Mouse (Mus musculus) frontal cortex, postnatal 36 days (tissue): ENCODE data around the gene Sucla2.
A peak's percentile ranks its signal among the peaks of the same experiment; 100 is the strongest.

Source experiments
- DNase-seq, 2 experiments: peaks; one replicate each; pipeline ENCODE4 v3.0.0; 2022; ENCODE audit warnings: low spot score in 2 of 2

The Sucla2 gene

DNA sequence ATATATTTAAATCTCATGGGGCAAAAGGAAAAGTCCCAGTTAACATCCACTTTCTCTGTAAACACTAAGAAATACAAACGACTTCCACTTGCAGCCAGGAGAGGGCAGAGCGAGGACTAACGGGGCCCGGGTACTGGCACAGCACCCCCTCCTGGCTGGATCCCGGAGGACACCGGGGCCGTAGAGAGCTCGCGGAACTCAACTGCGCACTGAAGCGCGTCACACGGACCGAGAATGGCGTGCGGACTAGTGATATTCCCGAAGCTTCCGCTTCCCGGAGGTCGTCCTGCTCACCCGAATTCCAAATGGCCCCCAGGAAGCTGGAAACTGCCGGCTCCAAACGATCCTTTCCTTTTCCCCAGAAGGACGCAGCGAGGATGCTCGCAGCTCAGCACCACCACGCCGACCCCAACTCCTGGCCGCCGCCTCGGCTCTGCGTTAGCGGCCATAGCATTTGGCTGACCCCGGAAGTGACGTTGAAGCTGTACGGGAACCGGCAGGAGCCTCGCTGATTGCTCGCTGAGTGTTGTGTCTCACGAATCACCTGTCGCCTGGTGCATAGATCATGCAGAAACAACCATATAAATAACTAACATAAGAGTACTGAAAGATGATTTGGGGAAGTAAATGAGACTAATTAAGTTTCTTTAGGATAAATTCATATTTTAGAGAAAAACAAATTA lies at the start of gene Sucla2:
TSS of gene Sucla2 (plus strand) at position 554 of the 683 bp plus-strand sequence.
- DNase-seq: peak; percentile 98

DNA sequence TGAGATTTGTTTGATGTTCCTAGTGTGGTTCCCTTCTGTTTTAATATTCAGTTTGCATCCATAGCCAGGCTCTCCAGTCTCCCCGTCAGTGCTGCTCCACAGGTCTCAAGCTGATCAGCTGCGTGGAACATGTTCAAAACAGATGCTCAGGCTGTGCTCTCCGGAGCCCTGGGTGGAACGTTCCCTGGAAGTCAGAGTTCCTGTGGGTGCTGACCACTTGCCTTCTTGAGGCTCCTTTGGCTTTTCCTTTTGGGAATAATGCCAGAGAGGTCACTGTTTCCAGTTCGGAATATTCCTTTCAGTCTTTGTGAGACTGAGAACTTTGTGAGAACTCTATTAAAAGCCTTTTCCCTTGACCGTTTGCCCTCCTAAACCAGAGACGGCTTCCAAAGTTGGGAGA lies 49.6 kb upstream of the Sucla2 start:
- DNase-seq: no peak

DNA sequence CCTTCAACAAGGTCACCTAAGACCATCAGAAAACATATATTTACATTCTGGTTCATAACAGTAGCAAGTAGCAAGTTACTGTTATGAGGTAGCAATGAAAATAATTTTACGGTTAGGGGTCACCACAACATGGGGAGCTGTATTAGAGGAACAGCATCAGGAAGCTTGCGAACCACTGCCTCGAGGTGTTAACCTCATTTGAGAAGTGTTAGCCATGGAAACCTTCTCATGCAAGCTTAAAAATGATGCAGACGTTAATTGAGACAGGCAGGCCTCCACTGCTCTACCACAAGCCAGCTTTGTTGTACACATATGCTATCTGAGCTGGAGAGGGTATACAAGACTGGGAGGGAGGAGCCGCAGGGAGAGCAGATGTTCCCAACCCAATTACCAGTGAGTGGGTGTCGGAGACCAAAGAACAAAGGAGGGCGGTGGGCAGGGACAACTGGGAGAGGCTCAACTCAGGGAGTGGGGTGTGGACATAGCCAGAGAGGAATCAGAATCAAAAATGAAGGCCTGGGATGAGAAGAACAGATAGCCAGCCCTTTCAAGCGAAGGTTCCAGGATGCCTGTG lies 48.7 kb upstream of the Sucla2 start:
- DNase-seq: no peak

DNA sequence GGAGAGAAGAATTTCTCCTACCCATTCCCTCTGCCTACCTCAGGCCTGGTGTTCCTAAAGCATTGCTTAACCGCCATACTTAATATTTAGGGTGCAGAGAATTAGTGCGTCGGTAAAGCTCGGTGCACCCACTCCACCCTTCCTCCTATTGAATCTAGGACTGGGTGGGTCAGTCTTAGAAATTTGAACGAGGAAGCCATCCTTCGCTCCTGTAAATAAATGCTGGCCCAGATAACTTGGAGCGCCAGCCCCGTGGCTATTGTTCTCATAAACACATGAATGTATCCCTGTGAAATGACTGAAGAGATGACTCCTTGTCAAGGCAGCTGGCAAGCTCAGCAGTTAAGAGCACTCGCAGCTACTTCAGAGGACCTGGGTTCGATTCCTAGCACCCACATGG lies 48.0 kb upstream of the Sucla2 start:
- DNase-seq: no peak

DNA sequence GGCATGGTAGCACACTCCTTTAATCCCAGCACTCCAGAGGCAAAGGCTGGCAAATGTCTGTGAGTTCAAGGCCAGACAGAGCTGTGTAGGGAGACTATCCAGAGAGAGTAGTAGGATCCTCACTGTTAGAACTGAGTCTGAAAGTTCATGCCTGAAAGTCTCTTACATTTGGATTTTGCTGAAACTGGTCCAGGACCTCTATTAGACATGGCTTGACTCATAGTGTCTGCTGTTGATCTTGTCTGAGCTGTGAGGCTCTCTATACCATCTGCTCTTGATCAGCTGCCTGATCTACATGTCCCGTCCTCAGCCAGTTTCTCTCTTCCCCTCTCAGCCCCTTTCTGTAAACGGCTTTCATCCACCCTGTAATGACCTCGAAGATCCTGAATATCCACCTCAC lies 46.8 kb upstream of the Sucla2 start:
- DNase-seq: no peak

DNA sequence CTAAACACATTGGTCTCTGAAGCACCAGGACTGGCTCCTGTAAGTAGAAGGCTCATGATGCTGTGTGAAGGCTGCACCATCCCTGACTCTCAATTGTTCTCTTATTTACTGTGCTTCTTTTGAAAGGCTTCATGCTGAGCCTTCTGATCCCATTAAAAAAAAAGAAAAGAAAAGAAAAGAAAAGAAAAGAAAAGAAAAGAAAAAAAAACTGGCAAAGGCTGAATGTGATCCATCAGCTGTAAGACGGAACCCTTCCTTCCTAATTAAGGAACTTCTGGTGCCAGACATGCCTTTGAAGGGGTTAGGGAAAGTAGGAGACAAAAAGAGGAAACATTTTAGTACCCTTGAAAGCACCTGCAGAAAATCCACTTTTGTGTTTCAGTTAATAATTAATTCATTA lies 45.3 kb upstream of the Sucla2 start:
- DNase-seq: no peak

DNA sequence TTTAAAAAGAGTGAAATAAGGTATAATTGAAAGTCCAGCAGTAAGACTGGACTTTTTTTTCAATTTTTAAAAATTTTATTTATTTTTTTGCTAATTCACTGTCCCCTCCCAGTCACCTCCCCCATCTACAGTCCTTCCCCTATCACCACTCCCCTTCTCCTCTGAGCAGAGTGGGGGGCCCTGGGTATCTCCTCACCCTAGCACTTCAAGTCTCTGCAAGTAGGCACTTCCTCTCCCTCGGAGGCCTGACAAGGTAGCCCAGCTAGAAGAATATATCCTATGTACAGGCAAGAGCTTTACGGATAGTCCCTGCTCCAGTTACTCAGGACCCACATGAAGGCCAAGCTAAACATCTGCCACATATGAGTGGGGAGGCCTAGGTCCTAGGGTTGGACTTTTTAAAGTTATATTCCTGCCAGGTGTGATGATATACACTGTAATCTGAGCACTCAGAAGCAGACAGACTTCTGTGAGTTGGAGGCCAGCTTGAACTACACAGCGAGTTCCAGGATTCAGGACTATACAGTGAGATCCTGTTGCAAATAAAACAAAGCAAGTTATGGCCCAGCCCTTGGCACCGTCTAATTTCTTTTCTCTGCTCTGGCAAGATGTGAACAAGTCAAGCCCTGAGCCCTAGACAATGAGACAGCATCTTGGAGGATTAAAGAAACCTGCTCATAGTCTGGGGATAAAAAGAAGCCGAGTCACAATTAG lies 41.4 kb upstream of the Sucla2 start:
- no peak for DNase-seq

DNA sequence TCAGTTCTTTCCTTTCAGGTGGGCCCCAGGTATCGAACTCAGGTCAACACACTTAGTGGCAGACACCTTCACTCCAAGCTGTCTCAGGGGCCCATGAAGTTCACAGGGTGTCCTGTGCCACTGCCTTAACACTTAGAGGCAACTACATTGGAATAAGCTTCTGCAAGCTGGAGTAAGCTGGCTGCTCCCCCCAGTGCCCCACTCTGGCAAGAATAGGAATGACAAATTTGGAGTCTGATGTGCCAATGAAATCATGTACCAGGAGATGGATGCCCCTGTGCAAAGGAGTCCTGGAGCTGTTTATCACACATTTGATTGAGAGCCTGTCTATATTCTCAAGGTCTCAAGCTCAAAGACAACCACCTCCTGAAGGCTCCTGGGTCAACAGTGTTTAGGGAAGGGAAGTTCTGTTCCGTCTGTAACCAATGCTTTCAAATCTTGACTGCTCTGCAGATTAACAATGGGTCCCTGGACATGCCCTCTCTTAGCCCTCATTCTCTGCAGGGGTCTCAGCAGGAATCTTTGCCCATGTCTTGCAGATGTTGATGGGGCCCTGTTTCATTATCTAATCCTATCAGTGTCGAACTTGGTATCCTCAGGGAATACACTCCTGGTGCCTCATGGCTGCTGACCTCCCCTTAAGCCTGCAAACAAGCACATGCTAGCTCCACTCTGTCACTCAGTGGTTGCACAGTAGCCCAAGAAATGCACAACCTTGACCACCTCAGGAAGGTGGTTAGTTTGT lies 40.6 kb upstream of the Sucla2 start:
- no peak for DNase-seq

DNA sequence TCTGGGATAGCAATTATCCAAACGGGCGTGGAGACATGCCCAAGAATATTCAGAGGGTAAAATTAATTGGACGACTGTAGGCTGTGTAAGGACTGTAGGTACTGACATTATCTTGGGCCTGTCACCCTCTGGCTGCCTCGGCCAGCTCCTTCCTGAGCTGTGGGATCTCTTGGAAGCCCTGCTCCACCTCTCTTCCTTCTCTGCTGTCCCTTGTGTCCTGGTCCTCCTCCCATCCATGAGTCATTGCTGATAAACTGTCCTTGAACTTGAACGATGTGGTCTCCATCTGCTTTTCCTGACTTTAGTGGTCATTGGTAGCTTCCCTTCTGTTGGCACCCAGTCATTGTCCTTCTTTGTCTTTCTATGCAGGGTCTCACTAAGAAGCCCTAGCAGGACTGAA lies 38.5 kb upstream of the Sucla2 start:
- no peak for DNase-seq

DNA sequence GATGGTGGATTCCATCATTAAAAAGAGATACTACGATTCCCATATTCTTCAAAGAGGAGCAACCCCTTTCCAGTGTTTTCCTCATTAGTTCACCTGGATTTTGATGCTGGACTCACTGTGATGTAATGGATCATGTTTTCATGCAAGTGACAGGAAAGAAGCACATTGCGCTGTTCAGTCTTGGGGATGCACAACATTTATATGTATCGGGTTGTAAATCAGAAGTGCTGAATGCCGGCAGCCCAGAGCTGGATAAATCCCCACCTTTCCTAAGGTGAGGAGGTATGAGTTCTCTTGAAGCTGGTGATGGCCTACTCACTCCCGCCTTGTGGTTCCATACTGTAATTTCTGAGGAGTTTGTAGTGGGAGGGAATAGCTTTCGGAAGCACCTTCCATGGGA lies 31.8 kb upstream of the Sucla2 start:
- DNase-seq: no peak

DNA sequence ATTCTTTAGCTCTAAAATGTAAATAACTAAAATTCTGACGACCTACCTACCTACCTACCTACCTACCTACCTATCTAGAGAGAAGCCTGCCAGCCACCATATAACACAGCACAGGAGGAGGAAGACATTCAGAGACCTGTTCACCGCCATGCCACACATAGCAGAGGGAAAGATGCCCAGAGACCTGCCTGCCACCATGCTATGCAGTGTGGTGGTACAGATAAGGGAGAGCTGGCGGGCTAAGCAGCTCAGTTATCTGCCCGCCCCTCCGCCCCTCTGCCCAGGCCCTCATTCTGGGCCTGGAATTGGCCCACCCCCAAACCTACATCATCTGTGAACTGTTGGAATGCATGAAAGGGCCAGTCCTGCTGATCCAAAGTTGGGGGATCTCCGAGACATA lies 31.0 kb upstream of the Sucla2 start:
- DNase-seq: no peak

DNA sequence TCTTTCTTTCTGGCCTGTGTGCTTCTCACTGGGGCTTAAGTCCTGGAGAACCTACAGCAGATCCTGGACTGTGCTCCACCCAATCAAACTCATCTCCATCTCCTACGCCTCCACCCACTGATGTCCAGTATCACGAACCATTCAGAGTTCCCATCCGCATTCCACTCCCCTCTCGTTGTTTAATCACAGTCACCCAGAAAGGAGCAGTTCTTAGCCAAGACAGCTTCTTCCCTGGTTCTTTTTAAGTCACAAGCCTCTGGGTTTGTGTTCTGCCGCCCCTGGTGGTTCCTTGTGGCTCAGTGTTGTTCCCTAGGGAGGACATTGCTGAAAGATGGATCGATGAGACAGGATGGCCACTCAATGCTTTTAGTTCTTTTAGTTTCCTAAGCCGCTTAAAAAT lies 29.4 kb upstream of the Sucla2 start:
- DNase-seq: no peak

DNA sequence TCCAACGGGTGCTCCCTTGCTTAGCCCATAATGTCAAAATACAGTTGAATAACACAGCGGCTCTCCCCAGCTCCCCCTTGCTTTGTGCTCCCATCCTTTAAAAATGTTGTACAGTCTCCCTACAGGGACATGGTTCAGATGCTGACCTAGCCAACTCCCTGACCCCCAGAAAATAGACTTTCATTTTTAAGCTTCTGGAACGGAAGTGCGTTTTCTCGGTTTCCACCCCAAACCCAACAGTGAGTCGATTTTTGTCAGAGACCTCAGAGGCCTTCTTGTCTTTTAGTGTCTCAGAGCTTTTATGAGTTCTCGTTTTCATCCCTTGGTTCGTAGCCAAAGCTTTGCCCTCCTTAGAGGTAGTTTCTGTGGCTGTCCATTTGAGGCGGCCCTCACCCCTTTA lies 23.8 kb upstream of the Sucla2 start:
- DNase-seq: no peak

DNA sequence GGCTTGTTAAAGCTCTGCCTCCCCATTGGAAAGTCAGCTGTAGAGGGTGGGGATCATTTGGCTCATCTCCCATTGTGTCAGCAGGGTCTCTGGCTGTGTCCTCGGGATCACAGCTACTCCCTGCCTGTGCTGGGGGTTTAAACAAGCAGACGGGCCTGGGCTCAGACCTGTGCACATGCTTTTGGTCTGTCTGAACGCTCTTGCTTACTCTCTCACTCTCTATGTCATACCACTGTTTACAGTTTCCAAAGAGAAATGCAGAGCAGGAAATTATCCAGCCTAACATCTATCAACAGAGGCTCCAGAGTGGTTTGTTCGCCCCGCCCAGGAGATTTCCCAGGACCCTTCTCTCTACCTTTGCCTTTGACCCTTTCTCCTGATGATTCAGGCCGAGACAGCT lies 23.4 kb upstream of the Sucla2 start:
- DNase-seq: no peak

DNA sequence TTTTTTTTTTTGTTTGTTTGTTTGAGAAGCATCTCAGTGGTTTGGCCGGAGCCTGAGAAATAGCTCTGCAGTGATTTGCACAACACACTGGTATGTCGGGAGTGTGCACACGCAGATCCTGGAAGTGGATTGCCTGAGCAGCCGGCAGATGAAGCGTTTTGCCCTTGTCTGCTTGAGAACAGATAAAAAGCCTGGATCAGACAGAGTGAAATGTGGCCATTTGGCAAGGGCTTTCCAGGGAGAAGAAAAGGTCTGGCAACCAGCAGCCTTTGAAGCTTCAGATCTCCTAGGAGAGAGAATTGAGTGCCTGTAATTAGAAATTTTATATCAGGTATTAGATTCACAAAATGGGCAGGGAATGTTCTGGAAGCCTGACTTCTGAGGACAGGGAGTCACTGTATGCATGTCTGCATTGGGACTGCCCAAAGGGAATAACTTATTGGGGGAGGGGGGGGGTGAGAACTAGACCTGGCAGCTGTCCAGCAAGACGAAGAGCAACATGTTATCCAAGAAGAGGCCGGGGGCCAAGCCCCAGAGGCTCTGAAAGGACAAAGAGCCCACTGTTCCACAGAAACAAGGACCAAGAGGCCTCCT lies 22.4 kb upstream of the Sucla2 start:
- peak; percentile 4 to 29 for DNase-seq

DNA sequence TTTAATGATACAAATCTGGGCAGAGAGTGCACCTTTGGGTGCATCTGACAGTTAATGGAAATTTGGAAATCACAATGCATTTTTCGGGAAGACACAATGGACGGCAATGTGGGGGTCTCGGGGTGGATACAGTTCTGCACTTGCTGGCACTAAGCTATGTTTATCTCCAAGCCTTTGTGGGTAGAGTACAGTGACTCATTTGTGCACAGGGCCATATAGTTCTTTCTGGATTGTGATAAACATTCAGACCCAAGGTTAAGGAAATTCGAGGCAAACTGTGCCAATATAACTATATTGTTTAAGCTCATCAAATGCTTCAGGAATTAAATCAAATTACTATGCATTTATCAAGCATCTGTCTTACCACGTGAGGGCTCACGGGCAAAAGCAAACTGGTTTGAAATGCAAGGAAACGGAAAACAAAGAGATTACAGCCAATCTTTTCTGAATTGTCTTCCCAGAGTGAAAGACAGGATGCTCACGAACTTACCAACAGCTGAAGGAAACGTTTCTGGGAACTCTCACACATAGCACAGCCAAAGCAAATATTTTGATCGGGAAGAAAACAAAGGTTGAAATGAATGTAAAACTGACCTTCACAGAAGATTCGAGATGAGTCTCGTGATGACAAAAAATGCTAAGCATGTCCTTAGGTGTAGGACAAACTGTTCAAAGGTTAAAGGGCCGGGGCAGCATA lies 21.7 kb upstream of the Sucla2 start:
- no peak for DNase-seq

DNA sequence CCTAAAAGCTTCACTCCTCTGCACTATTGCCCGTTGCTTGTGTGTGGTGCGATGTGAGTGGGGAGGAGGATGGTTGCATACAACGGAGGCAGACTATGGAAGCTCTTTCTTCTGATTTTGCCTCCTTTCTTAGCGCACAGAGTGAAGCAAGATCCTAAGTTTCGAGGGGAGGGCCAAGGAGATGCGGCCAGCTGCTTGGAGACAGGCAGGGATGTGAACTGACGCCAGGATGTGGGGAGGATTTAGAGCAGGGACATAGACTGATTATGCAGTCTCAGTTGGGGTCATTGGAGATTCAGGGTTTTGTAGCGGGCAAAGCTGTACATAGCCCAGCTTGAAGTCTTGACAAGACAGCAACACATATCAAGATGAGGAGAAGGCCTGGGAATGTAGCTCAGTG lies 18.8 kb upstream of the Sucla2 start:
- no peak for DNase-seq

DNA sequence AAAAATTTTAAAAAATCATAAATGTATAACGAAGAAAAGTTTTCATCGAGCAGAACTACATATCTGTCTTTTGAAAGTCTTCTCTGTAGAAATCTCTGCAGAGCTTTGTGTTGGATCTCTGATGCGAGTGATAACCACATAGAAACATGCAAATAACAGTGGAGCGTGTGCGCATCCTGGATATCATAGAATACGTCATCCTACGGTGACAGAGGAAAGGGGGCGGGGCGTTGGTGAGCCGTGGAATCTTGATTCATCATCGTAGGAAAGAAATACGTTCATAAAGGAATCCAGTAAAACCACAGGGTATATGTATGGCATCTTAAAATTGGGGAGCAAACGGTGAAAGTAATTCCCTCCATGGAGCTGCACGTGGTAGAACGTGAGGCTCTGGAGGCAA lies 17.9 kb upstream of the Sucla2 start:
- no peak for DNase-seq

DNA sequence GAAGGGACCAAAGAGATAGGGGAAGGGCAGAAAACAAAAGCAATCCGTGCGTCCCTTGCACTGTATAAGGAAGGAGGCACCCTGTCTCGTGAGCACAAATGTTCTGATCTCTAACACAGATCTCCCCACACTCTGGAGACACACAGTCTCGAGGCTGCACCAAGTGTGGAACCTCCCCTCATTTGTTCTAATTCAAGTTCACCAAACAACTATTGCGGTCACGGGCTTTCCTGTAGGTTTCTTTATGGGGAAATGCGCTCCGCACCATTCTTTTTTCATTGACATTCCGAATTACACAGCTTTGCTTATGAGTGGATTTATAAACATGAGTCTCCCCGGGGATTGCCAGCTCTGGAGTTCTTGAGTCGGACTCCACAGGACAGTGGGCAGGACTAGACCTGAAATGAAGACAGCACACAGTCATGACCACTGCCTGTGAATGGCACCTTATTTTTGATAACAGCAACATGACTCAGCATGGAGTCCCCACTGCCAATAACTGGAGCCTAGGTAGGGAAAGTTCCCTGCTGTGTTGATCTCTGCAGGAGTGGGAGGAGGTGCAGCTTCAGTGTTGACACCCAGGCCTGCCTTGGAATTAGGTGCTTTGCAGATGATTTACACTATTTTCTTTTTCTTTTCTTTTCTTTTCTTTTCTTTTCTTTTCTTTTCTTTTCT lies 17.3 kb upstream of the Sucla2 start:
- no peak for DNase-seq

DNA sequence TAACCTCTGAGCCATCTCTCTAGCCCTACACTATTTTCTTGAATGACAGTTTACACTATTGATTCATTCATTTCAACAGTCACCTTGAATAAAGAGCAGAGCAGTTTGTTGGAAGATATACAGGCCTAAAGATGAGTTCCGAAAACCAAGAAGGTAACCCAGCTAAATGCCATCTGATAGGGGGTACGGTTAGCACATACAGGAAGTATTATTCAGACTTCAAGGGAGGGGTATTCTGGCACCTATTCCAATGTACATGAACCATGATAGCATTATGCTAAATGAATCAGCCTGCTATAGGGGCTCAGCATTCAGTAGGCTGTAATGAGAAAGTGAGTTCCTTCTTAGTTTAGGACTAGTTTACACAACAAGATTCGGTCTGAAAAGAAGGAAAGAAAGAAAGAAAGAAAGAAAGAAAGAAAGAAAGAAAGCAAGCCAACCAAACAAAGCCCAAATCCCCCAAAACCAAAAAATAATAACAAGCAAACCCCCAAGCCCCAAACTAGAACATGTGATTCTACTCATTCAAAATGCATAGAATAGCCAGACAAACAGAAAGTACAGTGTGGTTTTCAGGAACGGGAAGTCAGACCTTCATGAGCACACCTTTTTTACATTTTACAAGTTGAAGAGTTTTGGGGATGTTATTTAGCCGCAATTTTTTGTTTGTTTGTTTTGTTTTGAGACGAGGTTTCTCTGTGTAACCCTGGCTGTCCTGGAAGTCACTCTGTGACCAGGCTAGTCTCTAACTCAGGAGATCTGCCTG lies 16.3 kb upstream of the Sucla2 start:
- DNase-seq: no peak
